Mouse (Mus musculus): Measurements from ENCODE around the gene Gm17018. TPM values are rescaled to one million over a fixed set of nuclear protein-coding genes. Genes with fewer than 3 reads are reported as not detected.

Gene Gm17018
- total RNA-seq (2014; rRNA removed) (5.5 and 6.0 TPM in 2 replicates), polyA plus RNA-seq (2012; rRNA removed) (2.8 and 3.0 TPM in 2 replicates)

DNA sequence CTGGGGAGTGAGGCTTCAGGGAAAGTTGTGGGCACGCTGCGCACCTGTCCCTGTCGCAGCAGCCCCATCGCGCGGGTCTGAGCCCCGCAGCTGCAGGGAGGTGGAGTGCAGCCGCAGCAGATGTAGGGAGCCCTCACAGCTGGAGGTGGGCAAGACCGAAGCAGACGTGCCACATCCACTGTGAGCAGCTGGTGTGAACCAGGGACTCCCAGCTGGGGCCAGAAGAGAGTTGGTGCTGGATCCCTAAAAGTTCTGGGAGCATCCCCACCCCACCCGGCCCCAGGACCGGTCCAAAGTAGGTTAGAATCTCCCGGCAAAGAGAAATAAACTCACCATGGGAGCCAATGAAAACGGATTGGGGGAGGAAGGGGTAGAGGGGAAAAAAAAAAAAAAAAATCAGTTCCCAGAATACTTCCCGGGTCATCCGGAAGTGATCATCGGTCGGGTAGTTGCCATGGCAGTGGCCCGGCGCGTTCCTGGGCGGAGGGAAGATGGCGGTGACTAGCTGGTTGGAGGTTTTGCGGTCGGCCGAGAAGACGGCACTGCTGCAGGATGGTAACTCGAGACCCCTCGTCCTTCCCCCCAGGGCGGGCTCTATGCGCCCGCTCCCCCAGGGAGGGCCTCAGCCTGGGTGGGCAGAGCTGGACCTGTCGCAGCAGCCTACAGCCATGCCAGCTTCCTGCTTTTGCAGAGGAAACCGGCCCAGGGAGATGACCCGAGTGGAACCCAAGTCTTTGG, at the start of gene Gm17018, which contains the start of gene Poll:
Gene Gm17018, plus strand, starts transcription at position 463 of the 738 bp plus-strand sequence.
Gene Poll, minus strand, starts transcription at position 379 of the 738 bp plus-strand sequence.
- H3K9ac ChIP-seq (ENCODE audit: low read depth, low read length): peak within 1 kb of the TSS; percentile 80
- H3K27me3 ChIP-seq (ENCODE audit: control insufficient read depth, insufficient read depth, low read length): no peaks in the 10 kb centered on the region
- WGBS: under 1% methylated on average over 35 of the region's 35 CpGs
- peak within 1 kb of the TSS; percentile 74 for H3K4me3 ChIP-seq (ENCODE audit: insufficient read depth, low read depth, low read length)
- no peaks in the 10 kb centered on the region for H3K79me2 ChIP-seq (ENCODE audit: control insufficient read depth, insufficient read depth, low read length)
- no peaks in the 10 kb centered on the region for H3K36me3 ChIP-seq (ENCODE audit: control insufficient read depth, insufficient read depth, low read length)
- DNase-seq (ENCODE audit: extremely low read depth, low read depth, low spot score): peak; percentile 63
- no peak within 1 kb of the TSS for H3K27ac ChIP-seq (replicated peaks; ENCODE audit: insufficient read depth, low read depth, low read length)
- TF ChIP-seq POLR2A (IDR thresholded peaks at IDR 0.05; ENCODE audit: extremely low read depth, insufficient read depth, low read length) (0 out of 2 replicates have a peak, but pooled peaks have one; percentile 23), CTCF (IDR thresholded peaks at IDR 0.05; ENCODE audit: low read depth, low read length) (no peak)
- H3K4me1 ChIP-seq (ENCODE audit: control insufficient read depth, insufficient read depth, low read length): 0 out of 2 replicates have a peak, but pooled peaks cover 1% of the 10 kb centered on the region

DNA sequence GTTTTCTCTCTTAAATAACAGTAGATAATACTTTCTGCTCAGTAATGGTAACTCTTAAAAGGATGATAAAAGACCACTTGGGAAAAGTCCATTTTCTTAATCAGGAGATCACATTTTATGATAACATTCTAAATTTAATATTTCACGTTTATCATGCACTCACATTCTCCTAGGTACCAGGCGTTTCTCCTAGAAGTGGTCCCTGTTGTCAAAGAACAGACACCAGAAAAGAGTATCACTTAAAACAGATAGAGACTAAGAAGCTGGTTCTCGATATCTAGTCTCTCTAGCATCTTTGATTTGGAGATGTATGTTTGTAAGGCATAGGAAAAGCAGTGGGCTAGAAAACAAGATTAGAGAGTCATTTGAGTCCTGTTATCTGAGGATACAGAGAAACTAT, 49.7 kb upstream of the Gm17018 start:
- Histone ChIP-seq H3K36me3 (ENCODE audit: control insufficient read depth, insufficient read depth, low read length) (0 out of 2 replicates have a peak, but pooled peaks cover 2% of the 10 kb centered on the region), H3K4me3 (ENCODE audit: insufficient read depth, low read depth, low read length) (no peak overlapping the region), H3K4me1 (ENCODE audit: control insufficient read depth, insufficient read depth, low read length) (no peaks in the 10 kb centered on the region), H3K79me2 (ENCODE audit: control insufficient read depth, insufficient read depth, low read length) (no peaks in the 10 kb centered on the region), H3K9ac (ENCODE audit: low read depth, low read length) (no peak overlapping the region), H3K27me3 (ENCODE audit: control insufficient read depth, insufficient read depth, low read length) (no peaks in the 10 kb centered on the region), H3K27ac (replicated peaks; ENCODE audit: insufficient read depth, low read depth, low read length) (no peak overlapping the region)
- TF ChIP-seq CTCF (IDR thresholded peaks at IDR 0.05; ENCODE audit: low read depth, low read length) (no peak), POLR2A (IDR thresholded peaks at IDR 0.05; ENCODE audit: extremely low read depth, insufficient read depth, low read length) (no peak)
- 91% methylated on average over 3 of the region's 3 CpGs for WGBS
- DNase-seq (ENCODE audit: extremely low read depth, low read depth, low spot score): no peak

- H3K36me3 ChIP-seq (ENCODE audit: control insufficient read depth, insufficient read depth, low read length): 0 out of 2 replicates have a peak, but pooled peaks cover 2% of the 10 kb centered on the region
- H3K27ac ChIP-seq (replicated peaks; ENCODE audit: insufficient read depth, low read depth, low read length): no peak overlapping the region
- H3K79me2 ChIP-seq (ENCODE audit: control insufficient read depth, insufficient read depth, low read length): no peaks in the 10 kb centered on the region
- TF ChIP-seq POLR2A (IDR thresholded peaks at IDR 0.05; ENCODE audit: extremely low read depth, insufficient read depth, low read length) (no peak), CTCF (IDR thresholded peaks at IDR 0.05; ENCODE audit: low read depth, low read length) (no peak)
- DNase-seq (ENCODE audit: extremely low read depth, low read depth, low spot score): no peak
- H3K4me3 ChIP-seq (ENCODE audit: insufficient read depth, low read depth, low read length): no peak overlapping the region
- no peak overlapping the region for H3K9ac ChIP-seq (ENCODE audit: low read depth, low read length)
- no peaks in the 10 kb centered on the region for H3K27me3 ChIP-seq (ENCODE audit: control insufficient read depth, insufficient read depth, low read length)
- 95% methylated on average over 4 of the region's 4 CpGs for WGBS
- no peaks in the 10 kb centered on the region for H3K4me1 ChIP-seq (ENCODE audit: control insufficient read depth, insufficient read depth, low read length)
Measured at GRCm38 (mm10) chr19:45511406-45511805, 49.0 kb upstream of the Gm17018 start.

GRCm38 (mm10) chr19:45515341-45515740, 45.1 kb upstream of the Gm17018 start:
- Histone ChIP-seq H3K36me3 (ENCODE audit: control insufficient read depth, insufficient read depth, low read length) (peaks cover 11% of the 10 kb centered on the region; the same call in 1 of the 2 replicates), H3K4me3 (ENCODE audit: insufficient read depth, low read depth, low read length) (no peak overlapping the region), H3K4me1 (ENCODE audit: control insufficient read depth, insufficient read depth, low read length) (no peaks in the 10 kb centered on the region), H3K9ac (ENCODE audit: low read depth, low read length) (no peak overlapping the region), H3K79me2 (ENCODE audit: control insufficient read depth, insufficient read depth, low read length) (no peaks in the 10 kb centered on the region), H3K27ac (replicated peaks; ENCODE audit: insufficient read depth, low read depth, low read length) (no peak overlapping the region), H3K27me3 (ENCODE audit: control insufficient read depth, insufficient read depth, low read length) (no peaks in the 10 kb centered on the region)
- TF ChIP-seq CTCF (IDR thresholded peaks at IDR 0.05; ENCODE audit: low read depth, low read length) (no peak), POLR2A (IDR thresholded peaks at IDR 0.05; ENCODE audit: extremely low read depth, insufficient read depth, low read length) (no peak)
- DNase-seq (ENCODE audit: extremely low read depth, low read depth, low spot score): no peak
- WGBS: 98% methylated on average over 2 of the region's 2 CpGs

DNA sequence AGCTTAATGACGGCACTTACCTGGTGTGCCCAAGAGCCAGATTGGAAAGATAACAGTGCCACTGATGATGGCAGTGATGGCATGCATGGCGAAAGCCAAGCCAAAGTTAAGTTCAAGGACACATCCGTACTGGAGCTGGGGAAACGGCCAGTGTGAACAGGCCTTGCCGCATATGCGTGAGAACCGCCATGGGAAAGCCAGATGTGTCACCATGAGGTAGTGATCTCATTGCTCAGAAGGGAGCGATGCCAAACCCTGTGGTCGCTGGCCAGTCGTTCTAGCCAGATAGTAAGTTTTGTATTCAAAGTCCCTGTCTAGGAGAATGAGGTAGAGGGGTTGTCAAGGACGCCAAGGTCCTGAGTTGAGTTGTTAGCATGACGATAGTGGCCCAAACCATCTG, 44.2 kb upstream of the Gm17018 start:
- 90% methylated on average over 12 of the region's 12 CpGs for WGBS
- Histone ChIP-seq H3K27me3 (ENCODE audit: control insufficient read depth, insufficient read depth, low read length) (no peaks in the 10 kb centered on the region), H3K4me1 (ENCODE audit: control insufficient read depth, insufficient read depth, low read length) (no peaks in the 10 kb centered on the region), H3K27ac (replicated peaks; ENCODE audit: insufficient read depth, low read depth, low read length) (no peak overlapping the region), H3K9ac (ENCODE audit: low read depth, low read length) (no peak overlapping the region), H3K4me3 (ENCODE audit: insufficient read depth, low read depth, low read length) (no peak overlapping the region), H3K79me2 (ENCODE audit: control insufficient read depth, insufficient read depth, low read length) (no peaks in the 10 kb centered on the region), H3K36me3 (ENCODE audit: control insufficient read depth, insufficient read depth, low read length) (peaks cover 11% of the 10 kb centered on the region; the same call in 1 of the 2 replicates)
- DNase-seq (ENCODE audit: extremely low read depth, low read depth, low spot score): no peak
- TF ChIP-seq POLR2A (IDR thresholded peaks at IDR 0.05; ENCODE audit: extremely low read depth, insufficient read depth, low read length) (no peak), CTCF (IDR thresholded peaks at IDR 0.05; ENCODE audit: low read depth, low read length) (no peak)

- 94% methylated on average over 7 of the region's 7 CpGs for WGBS
- TF ChIP-seq CTCF (IDR thresholded peaks at IDR 0.05; ENCODE audit: low read depth, low read length) (no peak), POLR2A (IDR thresholded peaks at IDR 0.05; ENCODE audit: extremely low read depth, insufficient read depth, low read length) (no peak)
- Histone ChIP-seq H3K27ac (replicated peaks; ENCODE audit: insufficient read depth, low read depth, low read length) (no peak overlapping the region), H3K4me1 (ENCODE audit: control insufficient read depth, insufficient read depth, low read length) (no peaks in the 10 kb centered on the region), H3K4me3 (ENCODE audit: insufficient read depth, low read depth, low read length) (no peak overlapping the region), H3K9ac (ENCODE audit: low read depth, low read length) (no peak overlapping the region), H3K36me3 (ENCODE audit: control insufficient read depth, insufficient read depth, low read length) (peaks cover 20% of the 10 kb centered on the region), H3K27me3 (ENCODE audit: control insufficient read depth, insufficient read depth, low read length) (no peaks in the 10 kb centered on the region), H3K79me2 (ENCODE audit: control insufficient read depth, insufficient read depth, low read length) (no peaks in the 10 kb centered on the region)
- DNase-seq (ENCODE audit: extremely low read depth, low read depth, low spot score): no peak
Measured at GRCm38 (mm10) chr19:45527382-45527781, 33.0 kb upstream of the Gm17018 start.

Measured in liver, adult 2 months (tissue).